Mouse (Mus musculus): Measurements from ENCODE around the gene Slit1.

Slit1 gene

DNA sequence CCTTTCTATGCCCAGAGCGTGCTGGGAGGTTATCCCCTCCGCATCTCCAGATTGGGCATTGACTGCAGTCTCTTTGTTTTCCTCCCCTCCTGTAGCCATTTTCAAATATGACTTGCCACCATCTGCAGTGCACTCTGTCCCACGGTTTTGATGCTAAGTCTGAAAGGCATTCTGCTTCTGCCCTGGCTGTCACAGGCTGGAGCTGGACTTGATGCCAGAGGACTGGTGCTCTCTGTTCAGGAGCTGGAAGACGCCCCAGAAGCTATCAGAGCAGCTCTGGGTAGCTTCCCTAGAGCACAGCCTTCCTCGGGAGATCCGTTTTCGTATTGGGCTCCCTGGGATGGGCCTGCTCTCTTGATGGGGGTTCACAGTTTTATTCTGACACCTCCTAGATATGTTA is 154.4 kb downstream of the Slit1 start:
- Histone ChIP-seq H3K27me3 (ENCODE audit: control insufficient read depth, insufficient read depth, low read length, poor library complexity, severe bottlenecking) (no peaks in the 10 kb centered on the region), H3K36me3 (ENCODE audit: control insufficient read depth, insufficient read depth, low read length, poor library complexity, severe bottlenecking) (peaks cover 5% of the 10 kb centered on the region; the same call in 1 of the 2 replicates)
- DNase-seq (ENCODE audit: low read depth, low spot score), result no peak

GRCm38 (mm10) chr19:41587431-41588222 is 155.8 kb downstream of the Slit1 start:
- no peaks in the 10 kb centered on the region for H3K27me3 ChIP-seq (ENCODE audit: control insufficient read depth, insufficient read depth, low read length, poor library complexity, severe bottlenecking)
- DNase-seq (ENCODE audit: low read depth, low spot score), result no peak

DNA sequence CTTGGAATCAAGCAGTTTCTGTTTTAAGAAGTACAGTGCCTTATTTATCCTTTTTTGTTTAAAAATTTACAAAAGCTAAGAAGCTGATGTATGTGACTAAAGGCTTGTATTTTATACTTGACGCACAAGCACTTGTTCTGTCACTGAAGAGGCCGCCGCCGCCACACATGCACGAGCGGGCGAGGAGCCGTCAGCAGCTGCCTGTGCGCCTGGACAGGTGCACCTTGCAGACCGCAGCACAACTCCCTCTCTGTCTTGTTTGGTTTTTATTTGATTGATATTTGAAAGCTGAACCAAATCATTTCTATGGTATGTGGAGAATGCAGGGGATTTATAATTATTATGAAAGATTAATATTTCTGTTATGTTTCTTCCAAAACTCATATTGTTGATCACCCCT is 156.7 kb downstream of the Slit1 start:
- DNase-seq (ENCODE audit: low read depth, low spot score), result no peak
- Histone ChIP-seq H3K36me3 (ENCODE audit: control insufficient read depth, insufficient read depth, low read length, poor library complexity, severe bottlenecking) (peaks cover 8% of the 10 kb centered on the region), H3K27me3 (ENCODE audit: control insufficient read depth, insufficient read depth, low read length, poor library complexity, severe bottlenecking) (no peaks in the 10 kb centered on the region)

More at GRCm38 (mm10) chr19:41587431-41588222, 155.8 kb downstream of the Slit1 start:
- peaks cover 5% of the 10 kb centered on the region for H3K36me3 ChIP-seq (ENCODE audit: control insufficient read depth, insufficient read depth, low read length, poor library complexity, severe bottlenecking)

DNA sequence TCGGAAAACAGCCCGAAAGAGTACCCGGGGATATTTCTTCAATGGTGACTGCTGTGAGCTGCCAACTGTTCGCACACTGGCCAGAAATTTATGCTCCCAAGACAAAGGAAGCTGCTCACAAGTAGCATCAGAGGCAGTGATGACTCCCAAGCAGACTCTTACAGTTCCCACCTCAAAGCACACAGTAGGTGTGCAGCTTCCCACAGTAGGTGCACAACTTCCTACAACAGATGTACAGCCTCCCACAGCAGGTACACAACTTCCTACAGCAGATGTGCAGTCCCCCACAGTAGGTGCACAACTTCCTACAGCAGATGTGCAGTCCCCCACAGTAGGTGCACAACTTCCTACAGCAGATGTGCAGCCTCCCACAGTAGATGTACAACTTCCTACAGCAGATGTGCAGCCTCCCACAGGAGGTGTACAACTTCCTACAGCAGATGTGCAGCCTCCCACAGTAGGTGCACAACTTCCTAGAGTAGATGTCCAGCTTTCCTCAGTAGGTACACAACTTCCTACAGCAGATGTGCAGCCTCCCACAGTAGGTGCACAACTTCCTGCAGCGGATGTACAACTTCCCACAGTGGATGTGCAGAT is 160.4 kb downstream of the Slit1 start:
- Histone ChIP-seq H3K27me3 (ENCODE audit: control insufficient read depth, insufficient read depth, low read length, poor library complexity, severe bottlenecking) (no peaks in the 10 kb centered on the region; the same call in 1 of the 2 replicates), H3K36me3 (ENCODE audit: control insufficient read depth, insufficient read depth, low read length, poor library complexity, severe bottlenecking) (peaks cover 9% of the 10 kb centered on the region)
- no peak for DNase-seq (ENCODE audit: low read depth, low spot score)

- DNase-seq (ENCODE audit: low read depth, low spot score), result no peak
- H3K27me3 ChIP-seq (ENCODE audit: control insufficient read depth, insufficient read depth, low read length, poor library complexity, severe bottlenecking), result no peaks in the 10 kb centered on the region; the same call in 1 of the 2 replicates
- peaks cover 9% of the 10 kb centered on the region for H3K36me3 ChIP-seq (ENCODE audit: control insufficient read depth, insufficient read depth, low read length, poor library complexity, severe bottlenecking)
Observed at GRCm38 (mm10) chr19:41581706-41582420, 161.6 kb downstream of the Slit1 start, which contains the start of gene Gm340. Gm340 (plus strand) TSS chr19:41582370.

- peaks cover 6% of the 10 kb centered on the region for H3K36me3 ChIP-seq (ENCODE audit: control insufficient read depth, insufficient read depth, low read length, poor library complexity, severe bottlenecking)
- DNase-seq (ENCODE audit: low read depth, low spot score), result no peak
Observed at GRCm38 (mm10) chr19:41579311-41579920, 164.0 kb downstream of the Slit1 start.

DNA sequence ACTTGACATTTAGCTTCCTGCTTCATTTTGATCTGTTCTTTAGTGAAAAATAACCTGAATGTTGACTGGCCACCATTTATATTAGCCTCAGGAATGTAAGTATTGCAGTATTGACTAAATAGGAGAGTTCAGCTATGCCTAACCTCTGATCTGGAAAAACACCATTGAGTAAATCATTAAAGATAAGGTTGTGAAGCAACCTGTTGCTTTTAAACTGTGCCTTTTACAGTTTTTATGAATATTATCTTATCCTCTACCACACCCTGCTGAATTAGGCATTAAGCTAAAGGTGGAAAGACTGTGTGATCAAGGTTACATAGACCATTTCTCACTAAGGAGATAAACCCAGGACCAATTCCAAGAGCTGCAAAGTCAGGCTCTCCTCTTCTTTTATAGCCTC is 165.9 kb downstream of the Slit1 start:
- H3K36me3 ChIP-seq (ENCODE audit: control insufficient read depth, insufficient read depth, low read length, poor library complexity, severe bottlenecking), result peaks cover 4% of the 10 kb centered on the region
- no peak for DNase-seq (ENCODE audit: low read depth, low spot score)
- no peaks in the 10 kb centered on the region; the same call in 1 of the 2 replicates for H3K27me3 ChIP-seq (ENCODE audit: control insufficient read depth, insufficient read depth, low read length, poor library complexity, severe bottlenecking)

More at GRCm38 (mm10) chr19:41579311-41579920, 164.0 kb downstream of the Slit1 start:
- no peaks in the 10 kb centered on the region; the same call in 1 of the 2 replicates for H3K27me3 ChIP-seq (ENCODE audit: control insufficient read depth, insufficient read depth, low read length, poor library complexity, severe bottlenecking)

GRCm38 (mm10) chr19:41573700-41574099 is 169.8 kb downstream of the Slit1 start:
- no peaks in the 10 kb centered on the region for H3K36me3 ChIP-seq (ENCODE audit: control insufficient read depth, insufficient read depth, low read length, poor library complexity, severe bottlenecking)
- DNase-seq (ENCODE audit: low read depth, low spot score), result no peak

GRCm38 (mm10) chr19:41568791-41569190 is 174.7 kb downstream of the Slit1 start:
- peak; percentile 52 for DNase-seq (ENCODE audit: low read depth, low spot score)
- Histone ChIP-seq H3K36me3 (ENCODE audit: control insufficient read depth, insufficient read depth, low read length, poor library complexity, severe bottlenecking) (no peaks in the 10 kb centered on the region), H3K27me3 (ENCODE audit: control insufficient read depth, insufficient read depth, low read length, poor library complexity, severe bottlenecking) (no peaks in the 10 kb centered on the region)

More at GRCm38 (mm10) chr19:41573700-41574099, 169.8 kb downstream of the Slit1 start:
- H3K27me3 ChIP-seq (ENCODE audit: control insufficient read depth, insufficient read depth, low read length, poor library complexity, severe bottlenecking), result no peaks in the 10 kb centered on the region

GRCm38 (mm10) chr19:41560856-41561255 is 182.6 kb downstream of the Slit1 start:
- Histone ChIP-seq H3K36me3 (ENCODE audit: control insufficient read depth, insufficient read depth, low read length, poor library complexity, severe bottlenecking) (peaks cover 12% of the 10 kb centered on the region), H3K27me3 (ENCODE audit: control insufficient read depth, insufficient read depth, low read length, poor library complexity, severe bottlenecking) (no peaks in the 10 kb centered on the region)
- DNase-seq (ENCODE audit: low read depth, low spot score), result no peak

GRCm38 (mm10) chr19:41558891-41559486 is 184.5 kb downstream of the Slit1 start:
- no peak for DNase-seq (ENCODE audit: low read depth, low spot score)
- peaks cover 14% of the 10 kb centered on the region for H3K36me3 ChIP-seq (ENCODE audit: control insufficient read depth, insufficient read depth, low read length, poor library complexity, severe bottlenecking)
- no peaks in the 10 kb centered on the region for H3K27me3 ChIP-seq (ENCODE audit: control insufficient read depth, insufficient read depth, low read length, poor library complexity, severe bottlenecking)

DNA sequence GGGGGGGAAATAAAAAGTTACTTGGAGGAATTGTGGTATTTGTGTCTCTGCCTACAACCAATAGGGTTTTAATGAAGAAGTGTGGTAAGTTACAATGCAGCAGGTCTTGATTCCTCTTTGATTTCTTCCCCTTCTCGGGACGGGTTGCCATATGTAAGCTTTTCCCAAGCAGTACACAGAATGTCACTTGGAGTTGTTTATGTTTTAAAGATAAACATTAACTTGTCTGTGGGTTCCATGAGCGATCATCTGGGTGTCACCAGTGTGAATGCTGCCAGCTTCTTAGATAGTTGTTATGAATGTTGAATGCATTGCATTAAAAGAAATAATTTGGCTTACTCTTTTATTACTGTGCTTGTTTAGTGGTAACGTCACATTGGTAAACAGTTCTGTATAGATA is 186.0 kb downstream of the Slit1 start:
- Histone ChIP-seq H3K36me3 (ENCODE audit: control insufficient read depth, insufficient read depth, low read length, poor library complexity, severe bottlenecking) (peaks cover 14% of the 10 kb centered on the region), H3K27me3 (ENCODE audit: control insufficient read depth, insufficient read depth, low read length, poor library complexity, severe bottlenecking) (no peaks in the 10 kb centered on the region)
- no peak for DNase-seq (ENCODE audit: low read depth, low spot score)

- Histone ChIP-seq H3K36me3 (ENCODE audit: control insufficient read depth, insufficient read depth, low read length, poor library complexity, severe bottlenecking) (peaks cover 14% of the 10 kb centered on the region), H3K27me3 (ENCODE audit: control insufficient read depth, insufficient read depth, low read length, poor library complexity, severe bottlenecking) (no peaks in the 10 kb centered on the region)
- DNase-seq (ENCODE audit: low read depth, low spot score), result no peak
Observed at GRCm38 (mm10) chr19:41556981-41557380, 186.5 kb downstream of the Slit1 start.
